Mouse (Mus musculus): ENCODE measurements around the gene Cacng3. TPM values are rescaled to one million over a fixed set of nuclear protein-coding genes. Genes with fewer than 3 reads are reported as not detected.

The Cacng3 gene
- total RNA-seq (2021), result under 1 TPM in 1 of 2 experiments, not detected in 1; 0.11 TPM
- long read RNA-seq, experiment 1, result 0 reads
- long read RNA-seq, experiment 2, result 0 reads

DNA sequence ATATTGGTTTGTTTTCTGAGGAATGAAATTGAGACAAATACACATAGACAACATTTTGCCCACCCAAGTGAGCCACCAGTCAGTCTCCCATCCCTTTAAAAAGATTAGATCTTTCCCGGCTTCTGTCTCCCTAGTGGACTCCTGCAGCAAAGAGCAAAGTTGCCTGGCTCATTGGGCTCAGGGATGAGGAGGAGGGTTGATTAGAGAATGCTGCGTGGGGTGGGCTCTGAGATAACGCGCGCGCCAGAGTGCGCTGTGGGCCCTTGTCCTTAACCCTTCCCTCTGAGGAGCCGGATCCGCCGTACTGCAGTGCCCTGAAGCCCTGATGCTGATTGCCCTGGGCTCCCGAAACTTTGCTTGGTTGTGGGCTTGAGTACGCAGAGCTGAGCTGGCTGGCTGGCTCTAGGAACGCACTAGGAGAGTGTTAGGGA lies at the start of gene Cacng3:
TSS of gene Cacng3 (plus strand) at position 51 of the 431 bp plus-strand sequence.
- intact Hi-C loops (cut with DNase I; ENCODE audit: low total_unique reads), result loop anchor here (5.0 to 10.0 kb wide), 2 partner anchors 198 to 234 kb away; no protein-coding TSS in a partner anchor
- DNase-seq, result no peak

DNA sequence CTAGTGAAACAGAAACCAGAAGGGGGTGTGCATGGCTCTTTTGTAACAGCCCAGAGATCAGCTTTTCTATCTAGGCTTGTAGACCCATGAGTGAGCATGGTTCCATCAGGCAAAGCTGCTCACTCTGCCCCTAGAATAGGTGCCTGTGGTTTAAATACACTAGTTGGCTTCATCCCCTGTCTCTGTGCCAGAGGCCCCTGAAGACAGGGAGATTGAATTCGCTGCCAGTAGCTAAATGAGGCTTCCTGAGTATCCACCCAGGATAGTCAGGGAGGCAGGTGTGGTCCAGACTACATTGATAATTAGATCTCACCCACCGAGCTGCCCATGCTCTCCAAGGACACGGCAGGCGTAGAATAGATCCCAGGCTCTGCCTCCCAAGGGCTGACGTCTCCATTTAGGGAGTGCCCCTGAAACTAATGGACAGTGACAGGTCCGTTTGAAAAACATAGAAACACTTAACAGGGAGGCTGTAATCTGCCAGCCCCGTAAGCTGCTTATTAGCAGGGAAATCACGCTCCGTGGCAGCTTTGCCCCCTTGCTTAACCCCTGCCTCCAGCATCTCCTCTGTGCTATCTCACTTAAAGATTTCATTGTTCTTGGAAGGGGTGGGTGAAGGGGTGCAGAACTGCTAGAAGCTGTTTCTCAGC lies 48.0 kb upstream of the Cacng3 start:
- DNase-seq, result no peak

DNA sequence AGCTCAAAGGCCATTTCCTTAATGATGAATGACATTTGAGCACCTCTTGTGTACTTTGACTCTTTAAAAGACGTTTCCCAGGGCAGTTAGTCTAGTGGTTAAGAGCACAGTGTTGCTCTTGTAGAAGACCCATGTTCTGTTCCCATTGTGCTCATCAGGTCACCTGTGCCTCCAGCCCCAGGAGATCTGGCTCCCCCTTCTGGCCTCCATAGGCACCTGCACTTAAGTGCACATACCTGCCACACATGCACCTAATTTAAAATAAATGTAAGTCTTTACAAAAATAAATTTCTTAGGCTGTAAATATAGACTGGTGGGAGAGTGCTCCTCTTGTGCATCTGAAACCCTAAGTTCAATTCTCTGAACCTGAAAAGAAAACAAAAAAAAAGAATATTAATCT lies 46.5 kb upstream of the Cacng3 start:
- DNase-seq, result no peak
- intact Hi-C loops (cut with DNase I; ENCODE audit: low total_unique reads), result no loop called here

More for the DNA sequence above, 48.0 kb upstream of the Cacng3 start:
- intact Hi-C loops (cut with DNase I; ENCODE audit: low total_unique reads), result no loop called here

DNA sequence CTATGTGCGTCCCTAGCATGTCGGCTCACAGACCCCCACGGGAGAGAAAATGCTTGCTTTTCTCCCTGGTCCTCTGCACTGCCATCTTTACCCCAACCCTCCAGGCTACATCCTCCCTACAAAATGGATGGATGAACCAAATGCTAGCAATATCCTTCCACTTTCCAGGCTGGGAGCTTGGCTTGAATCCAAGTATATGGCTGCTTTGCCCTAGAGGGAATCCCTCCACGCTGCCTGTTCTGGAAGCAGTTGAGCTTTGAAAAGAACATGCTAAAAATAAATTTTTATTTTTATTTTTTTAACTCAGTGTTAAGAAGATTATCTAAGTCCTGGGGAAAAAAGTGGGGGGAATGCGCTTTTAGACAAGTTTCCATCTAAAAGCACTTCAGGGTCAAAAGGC lies 42.2 kb upstream of the Cacng3 start:
- intact Hi-C loops (cut with DNase I; ENCODE audit: low total_unique reads), result no loop called here

DNA sequence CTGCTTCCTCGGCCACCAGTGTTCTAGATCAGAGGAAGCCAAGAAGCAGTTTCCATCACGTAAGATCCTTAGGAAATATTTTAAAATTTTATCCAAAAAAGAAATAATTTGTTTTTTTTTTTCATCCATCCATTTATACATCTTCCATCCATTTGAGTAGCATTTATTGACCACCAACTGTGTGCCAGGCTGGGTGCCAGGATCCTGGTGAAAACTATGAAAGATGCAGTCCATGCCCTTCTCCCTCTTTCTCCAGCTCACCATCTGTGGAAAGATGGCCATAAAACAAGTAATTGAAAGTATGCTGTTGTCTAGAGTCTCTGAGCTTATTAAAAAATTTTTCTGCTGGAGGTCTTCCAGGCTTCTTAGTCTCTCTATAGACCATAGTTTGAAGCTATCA lies 39.9 kb upstream of the Cacng3 start:
- intact Hi-C loops (cut with DNase I; ENCODE audit: low total_unique reads), result no loop called here
- no peak for DNase-seq

More for the DNA sequence above, 42.2 kb upstream of the Cacng3 start:
- no peak for DNase-seq

DNA sequence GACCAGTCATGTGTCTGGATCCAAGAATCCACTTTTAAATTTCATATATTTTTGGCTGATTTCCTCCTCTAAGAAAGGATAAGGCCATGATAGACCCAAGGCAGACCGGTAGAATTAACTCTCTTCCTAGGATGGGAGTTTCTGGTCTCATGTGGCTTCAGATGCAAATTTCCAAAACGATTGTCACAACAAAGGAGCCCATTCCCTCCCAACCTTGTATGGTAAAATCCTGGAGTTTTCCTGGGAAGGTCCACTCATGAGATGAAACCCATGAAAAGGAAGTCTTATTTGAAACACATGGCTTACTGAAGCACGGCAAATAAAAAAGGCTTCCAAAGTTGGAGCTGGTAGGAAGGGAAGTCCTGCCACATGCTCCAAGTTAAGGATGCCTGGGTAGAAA lies 39.1 kb upstream of the Cacng3 start:
- intact Hi-C loops (cut with DNase I; ENCODE audit: low total_unique reads), result no loop called here
- no peak for DNase-seq

DNA sequence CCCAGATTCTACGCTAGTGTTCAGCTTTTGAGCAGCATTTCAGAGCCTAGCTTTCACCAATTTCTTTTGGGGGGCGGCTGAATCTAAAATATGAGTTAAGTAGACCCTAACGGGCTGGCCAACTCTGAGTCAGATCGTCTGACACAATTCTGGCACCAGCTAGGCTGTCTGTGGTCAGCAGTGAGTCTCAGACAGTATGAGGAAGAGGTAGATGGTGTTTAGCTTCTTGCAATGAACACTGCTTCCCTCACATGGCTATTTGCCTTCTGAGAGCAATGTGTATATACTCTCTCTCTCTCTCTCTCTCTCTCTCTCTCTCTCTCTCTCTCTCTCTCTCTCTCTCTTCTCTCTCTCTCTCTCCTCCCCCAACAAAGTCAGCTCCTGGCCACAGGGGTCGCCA lies 37.3 kb upstream of the Cacng3 start:
- DNase-seq, result no peak
- intact Hi-C loops (cut with DNase I; ENCODE audit: low total_unique reads), result no loop called here

DNA sequence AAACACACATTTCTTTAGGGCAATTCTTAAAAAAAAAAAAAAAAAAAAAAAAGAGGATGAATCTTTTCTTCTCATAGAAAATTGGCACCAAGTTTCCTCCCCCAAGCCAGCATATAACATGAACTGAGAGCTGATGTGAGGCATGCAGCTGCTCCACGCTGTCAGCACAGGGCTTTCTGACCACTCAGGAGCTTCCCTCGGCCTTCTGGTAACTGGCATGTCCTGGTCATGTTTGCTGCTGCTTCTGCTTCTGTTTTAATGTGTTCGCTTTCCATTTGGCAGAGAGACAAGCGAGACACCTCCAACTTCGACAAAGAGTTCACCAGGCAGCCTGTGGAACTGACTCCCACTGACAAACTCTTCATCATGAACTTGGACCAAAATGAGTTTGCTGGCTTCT lies 36.8 kb upstream of the Cacng3 start:
- DNase-seq, result no peak
- intact Hi-C loops (cut with DNase I; ENCODE audit: low total_unique reads), result no loop called here

DNA sequence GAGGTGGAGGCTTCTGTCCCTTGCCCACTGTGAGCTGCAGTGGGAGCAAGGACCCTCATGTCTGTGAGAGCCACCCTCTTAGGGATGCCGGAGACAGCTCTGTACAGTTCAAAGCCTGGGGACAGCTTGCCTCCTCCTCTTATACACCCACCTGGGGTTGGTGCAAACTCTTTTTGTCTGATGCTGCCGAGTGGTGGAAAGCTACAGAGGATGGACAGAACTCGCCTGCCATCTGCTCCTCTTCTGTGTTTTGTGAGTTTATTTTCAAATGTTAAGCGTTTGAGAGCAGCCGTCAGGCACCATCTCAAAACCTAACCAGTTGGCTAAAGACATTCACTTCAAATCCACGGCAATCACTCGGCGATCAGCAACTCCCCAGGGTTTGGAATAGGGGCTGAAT lies 26.6 kb upstream of the Cacng3 start:
- intact Hi-C loops (cut with DNase I; ENCODE audit: low total_unique reads), result no loop called here
- no peak for DNase-seq

DNA sequence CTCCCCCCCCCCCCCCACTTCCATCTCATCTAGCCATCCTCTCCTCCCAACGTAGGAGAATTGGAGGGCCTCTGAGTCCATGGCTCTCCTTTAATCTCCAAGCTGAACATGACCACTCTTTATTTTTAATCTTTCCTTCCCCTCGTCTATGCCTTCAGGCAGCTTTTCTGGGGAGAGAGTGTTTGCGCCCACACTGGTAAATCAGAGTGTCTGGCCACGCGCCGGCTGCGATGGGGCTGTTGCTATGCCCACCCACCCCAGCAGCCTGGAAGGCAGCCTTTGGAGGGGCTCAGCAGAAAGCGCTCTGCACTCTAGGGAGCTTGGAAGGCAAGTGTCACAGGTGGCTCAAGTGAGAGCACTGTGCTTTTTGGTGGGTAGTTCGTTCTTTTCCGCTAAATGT lies 21.0 kb upstream of the Cacng3 start:
- intact Hi-C loops (cut with DNase I; ENCODE audit: low total_unique reads), result no loop called here
- no peak for DNase-seq

DNA sequence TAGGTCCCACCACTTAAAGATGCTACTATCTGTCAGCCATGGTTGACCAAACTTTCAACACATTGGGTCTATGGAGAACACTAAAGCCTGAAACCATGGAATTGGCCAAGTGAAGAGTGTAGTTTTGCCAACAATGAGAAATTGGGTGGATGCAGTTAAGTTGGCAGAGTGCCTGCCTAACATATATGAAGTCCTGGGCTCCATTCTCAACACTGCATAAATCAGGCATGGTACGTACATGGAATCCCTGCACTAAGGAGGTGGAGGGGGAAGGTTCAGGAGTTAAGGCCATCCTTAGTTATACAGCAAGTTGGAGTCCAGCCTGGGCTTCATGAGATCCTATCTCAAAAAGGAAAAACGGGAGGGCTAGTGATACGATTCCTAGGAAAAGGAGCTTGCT lies 17.8 kb upstream of the Cacng3 start:
- intact Hi-C loops (cut with DNase I; ENCODE audit: low total_unique reads), result no loop called here
- DNase-seq, result no peak

DNA sequence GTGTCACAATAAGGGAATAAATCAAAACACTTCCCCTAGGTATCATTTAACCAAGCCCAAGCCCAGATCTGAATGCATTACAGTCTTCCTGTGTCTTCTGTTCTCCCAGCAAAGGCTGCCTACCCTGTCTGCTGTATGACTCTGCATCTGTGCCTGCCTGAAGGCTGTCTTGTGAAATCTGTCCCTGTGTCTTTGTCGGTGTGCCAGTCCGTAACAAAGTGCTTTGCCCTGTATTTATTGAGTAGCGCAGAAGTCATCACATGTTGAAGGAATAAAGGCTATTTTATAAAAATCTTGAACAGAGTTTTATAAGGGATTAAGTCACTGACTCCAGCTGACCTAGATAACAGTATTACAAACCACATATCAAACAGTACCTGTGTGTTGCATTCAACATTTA lies 13.6 kb upstream of the Cacng3 start:
- DNase-seq, result no peak
- intact Hi-C loops (cut with DNase I; ENCODE audit: low total_unique reads), result no loop called here

DNA sequence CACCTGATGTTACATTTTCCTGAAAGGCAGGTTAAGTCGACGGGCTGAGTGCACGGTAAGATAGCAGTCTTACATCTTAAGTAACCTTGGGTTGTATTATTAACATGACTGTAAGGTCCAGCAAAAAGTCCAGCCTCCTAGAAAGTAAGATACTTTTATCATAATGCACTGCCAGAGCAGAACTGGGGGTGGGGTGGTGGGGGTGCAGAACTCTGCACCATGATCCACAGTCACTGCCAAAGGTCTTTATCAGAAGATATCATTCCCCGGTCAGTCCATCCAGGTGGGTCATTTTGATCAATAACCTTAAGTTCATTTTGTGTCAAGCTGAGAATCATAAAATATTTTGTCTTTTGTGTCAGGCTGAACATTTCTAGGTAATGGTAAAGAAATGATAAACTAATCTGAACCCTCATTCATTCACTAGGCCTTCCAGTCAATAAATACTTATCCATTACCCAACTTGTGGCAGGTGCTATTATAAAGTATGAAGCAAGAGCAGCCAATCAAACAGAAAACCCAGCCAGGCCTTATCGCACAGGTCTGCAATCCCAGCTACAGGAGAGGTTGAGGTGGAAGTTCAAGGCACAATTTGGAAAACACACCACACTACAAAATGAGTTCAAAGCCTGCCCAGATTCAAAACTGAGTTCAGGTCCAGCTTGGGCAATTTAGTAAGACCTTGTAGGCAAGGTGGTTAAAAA lies 12.7 kb upstream of the Cacng3 start:
- no peak for DNase-seq
- intact Hi-C loops (cut with DNase I; ENCODE audit: low total_unique reads), result no loop called here

DNA sequence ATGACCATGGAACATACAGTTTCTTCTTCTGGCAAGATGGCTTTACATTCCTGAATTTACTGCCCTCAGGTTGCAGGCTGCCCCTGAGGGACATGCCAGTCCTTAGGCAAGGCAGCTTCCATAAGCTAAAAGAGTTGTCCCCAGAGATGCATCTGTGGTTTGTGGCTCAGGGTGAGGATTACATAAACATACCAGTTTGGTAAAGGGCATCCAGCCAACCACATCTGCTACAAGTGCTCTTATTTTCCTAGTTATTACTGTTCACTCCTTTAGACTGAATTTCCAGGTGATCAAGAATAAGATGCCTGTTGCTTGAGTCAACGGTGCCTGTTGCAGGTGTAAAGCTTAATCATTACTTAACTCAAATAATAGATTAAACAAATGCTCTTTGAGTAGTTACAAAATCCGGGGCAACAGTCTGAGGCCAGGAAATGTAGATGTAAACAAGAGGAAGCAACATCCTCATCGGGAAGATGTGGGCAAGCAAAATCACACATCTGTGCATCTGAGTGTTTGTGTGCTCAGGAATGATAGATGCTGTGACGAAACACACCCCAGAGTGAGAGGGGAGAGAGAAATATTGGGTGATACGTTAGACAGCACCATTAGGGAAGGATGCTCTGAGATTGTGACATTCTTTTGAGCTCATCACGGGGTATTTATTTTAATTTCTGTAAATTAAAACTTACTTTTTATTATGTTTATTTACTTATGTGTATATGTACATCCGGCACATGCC lies 4.8 kb upstream of the Cacng3 start:
- intact Hi-C loops (cut with DNase I; ENCODE audit: low total_unique reads), result no loop called here
- no peak for DNase-seq

DNA sequence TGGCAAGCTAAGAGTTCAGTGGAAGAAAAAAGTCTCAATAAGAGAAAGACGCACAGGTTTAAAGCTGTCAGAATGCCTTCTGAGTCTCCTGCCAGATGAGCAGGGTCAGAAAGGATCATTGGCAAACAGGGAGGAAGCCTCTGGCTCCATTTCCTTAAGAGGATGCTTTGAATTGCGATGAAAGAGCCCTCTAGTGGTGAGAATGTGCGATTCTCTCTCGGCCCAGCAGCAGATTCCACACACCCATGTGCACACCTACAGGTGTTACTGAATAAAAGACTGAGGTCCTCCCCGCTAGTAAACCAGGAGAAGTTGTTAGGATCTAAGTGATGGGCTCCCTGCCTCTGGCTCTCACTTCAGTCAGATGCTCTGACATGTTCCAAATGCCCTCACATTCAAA lies 2.4 kb upstream of the Cacng3 start:
- no peak for DNase-seq
- intact Hi-C loops (cut with DNase I; ENCODE audit: low total_unique reads), result no loop called here

DNA sequence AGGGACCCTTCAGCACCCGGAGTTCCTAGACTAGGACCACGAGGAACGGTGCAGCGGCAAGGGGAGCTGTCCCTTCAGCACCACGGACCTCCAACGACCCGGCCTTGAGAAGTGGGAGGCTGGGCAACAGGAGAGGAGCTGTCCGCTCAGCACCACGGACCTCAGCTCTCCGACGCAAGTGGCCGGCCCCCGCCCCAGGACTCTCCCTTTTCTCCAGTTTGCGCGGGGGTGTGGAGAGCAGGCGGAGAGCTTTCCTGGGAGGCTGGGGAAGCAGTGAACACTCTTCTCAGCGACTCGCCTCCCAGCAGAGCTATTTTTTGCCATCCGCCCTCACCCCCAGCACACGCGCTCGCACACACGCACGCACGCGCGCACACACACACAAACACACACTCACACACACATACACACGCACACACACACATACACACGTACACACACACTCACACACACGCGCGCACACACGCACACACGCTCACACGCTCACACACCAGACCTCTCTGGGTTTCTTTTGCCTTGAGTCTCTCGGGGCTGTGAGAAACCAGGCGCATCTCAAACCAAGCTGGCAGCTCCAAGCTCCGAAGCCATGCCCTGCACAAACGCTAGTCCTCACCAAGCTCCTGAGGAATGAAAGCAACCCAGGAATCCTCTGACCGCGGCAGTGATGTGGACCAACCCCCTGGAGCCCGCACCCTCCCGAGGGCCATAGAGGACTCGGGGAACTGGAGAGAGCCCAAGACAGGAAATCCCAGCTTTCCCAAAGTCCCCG lies 765 bp downstream of the Cacng3 start:
- intact Hi-C loops (cut with DNase I; ENCODE audit: low total_unique reads), result loop anchor here (5.0 to 10.0 kb wide), 2 partner anchors 199 to 234 kb away; no protein-coding TSS in a partner anchor
- DNase-seq, result peak; percentile 88

DNA sequence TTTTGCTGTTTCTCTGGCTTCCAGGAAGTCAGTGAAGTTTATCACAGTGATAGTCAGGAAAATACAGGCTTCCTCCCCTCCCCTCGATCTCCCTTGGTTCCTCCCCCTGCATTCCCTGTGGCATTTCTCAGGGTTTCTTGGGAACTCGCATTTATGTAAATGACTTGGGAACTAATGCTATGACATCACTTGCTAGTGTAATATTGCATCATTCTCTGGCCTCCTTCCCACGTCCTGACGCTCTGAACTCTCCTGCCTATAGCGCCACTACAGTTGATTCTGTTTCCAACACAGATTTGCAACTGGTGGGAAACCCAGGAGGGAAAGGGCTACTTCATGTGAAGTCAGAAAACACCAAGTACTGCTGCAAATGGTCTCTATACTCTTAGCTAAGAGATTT lies 2.7 kb downstream of the Cacng3 start:
- intact Hi-C loops (cut with DNase I; ENCODE audit: low total_unique reads), result loop anchor here (5.0 to 10.0 kb wide), 2 partner anchors 201 to 232 kb away; no protein-coding TSS in a partner anchor
- no peak for DNase-seq

DNA sequence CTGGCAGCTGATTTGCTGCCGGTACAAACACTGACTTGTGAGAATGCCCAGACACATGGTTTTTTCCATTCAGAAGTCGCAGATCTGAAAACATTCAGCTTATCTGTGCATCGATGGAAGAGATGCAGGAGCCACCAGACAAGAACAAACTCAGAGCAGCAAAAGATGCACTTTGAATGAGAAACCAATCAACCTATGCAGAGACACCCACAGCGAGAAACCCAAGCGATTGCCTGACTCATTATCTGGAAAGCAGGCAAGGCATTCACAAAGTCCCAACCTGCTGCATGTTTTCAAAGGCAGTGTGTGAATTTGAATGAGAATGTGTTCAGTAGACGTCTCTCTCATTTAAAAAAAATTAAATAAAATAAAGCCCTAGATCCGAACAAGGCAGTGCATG lies 4.9 kb downstream of the Cacng3 start:
- no peak for DNase-seq
- intact Hi-C loops (cut with DNase I; ENCODE audit: low total_unique reads), result loop anchor here (10.0 kb wide), 1 partner anchor 230 kb away; no protein-coding TSS in a partner anchor

DNA sequence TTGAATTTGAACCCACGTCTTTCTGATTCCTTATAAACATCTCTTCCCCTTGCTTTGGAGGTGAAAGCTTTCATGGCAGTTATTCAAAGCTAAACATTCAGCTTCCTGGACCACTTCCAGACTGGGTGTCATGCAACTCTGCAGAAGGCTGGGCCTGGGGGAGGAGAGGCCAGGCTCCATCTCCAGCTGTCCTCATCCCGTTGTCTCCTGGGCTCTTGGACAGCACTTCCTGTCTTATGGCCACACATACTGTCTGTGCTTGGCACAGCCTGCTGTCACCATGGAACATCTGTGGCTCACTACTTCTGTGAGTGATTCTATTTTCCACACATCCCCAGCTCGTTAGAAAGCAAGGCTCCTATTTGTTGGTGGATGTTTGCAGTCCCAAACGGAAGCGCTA lies 31.5 kb downstream of the Cacng3 start:
- intact Hi-C loops (cut with DNase I; ENCODE audit: low total_unique reads), result no loop called here
- no peak for DNase-seq

DNA sequence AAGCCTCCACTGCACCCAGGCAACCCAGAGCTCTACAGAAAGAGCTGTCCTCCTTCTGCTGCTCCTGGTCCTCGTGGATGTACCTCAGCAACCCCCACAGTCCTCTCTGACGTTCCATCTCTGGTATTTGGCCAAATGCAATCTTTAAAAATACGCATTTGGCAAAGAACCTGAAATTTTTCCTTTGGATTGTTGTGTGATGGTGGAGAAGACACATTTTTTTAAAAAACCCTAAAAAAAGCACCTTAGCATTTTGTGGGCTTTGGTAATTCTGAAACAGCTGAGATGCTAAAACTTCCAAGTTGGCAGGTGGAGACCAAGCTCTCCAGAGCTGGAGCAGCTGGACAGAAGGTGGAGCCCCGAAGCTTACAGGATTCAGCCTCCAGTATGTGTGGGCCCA lies 32.2 kb downstream of the Cacng3 start:
- DNase-seq, result no peak
- intact Hi-C loops (cut with DNase I; ENCODE audit: low total_unique reads), result no loop called here

Data from gastrocnemius, postnatal 14 days (tissue).